Mouse (Mus musculus): ENCODE data around the gene Farp1. TPM values are rescaled to one million over a fixed set of nuclear protein-coding genes. Genes with fewer than 3 reads are reported as not detected.

Gene Farp1
- polyA plus RNA-seq, 1 experiment, result 12.4 TPM

GRCm38 (mm10) chr14:121057750-121058149 is 22.8 kb downstream of the Farp1 start:
- no peak overlapping the region for H3K4me3 ChIP-seq (ENCODE audit: low read depth, low read length)
- TF ChIP-seq CTCF (IDR thresholded peaks at IDR 0.05; ENCODE audit: extremely low read depth, insufficient read length, insufficient replicate concordance, low read depth, low read length) (no peak), POLR2A (IDR thresholded peaks at IDR 0.05; ENCODE audit: low read depth, low read length) (no peak)
- H3K27me3 ChIP-seq (ENCODE audit: control insufficient read depth, insufficient read depth, low read length), result no peaks in the 10 kb centered on the region
- no peaks in the 10 kb centered on the region for H3K36me3 ChIP-seq (ENCODE audit: control insufficient read depth, insufficient read depth, low read length)
- H3K4me1 ChIP-seq (ENCODE audit: control insufficient read depth, insufficient read depth, insufficient read length, low read length), result peaks cover 23% of the 10 kb centered on the region
- no peak overlapping the region for H3K27ac ChIP-seq (ENCODE audit: insufficient read depth, low read depth, low read length)
- WGBS, result 97% methylated on average over 5 of the region's 5 CpGs

DNA sequence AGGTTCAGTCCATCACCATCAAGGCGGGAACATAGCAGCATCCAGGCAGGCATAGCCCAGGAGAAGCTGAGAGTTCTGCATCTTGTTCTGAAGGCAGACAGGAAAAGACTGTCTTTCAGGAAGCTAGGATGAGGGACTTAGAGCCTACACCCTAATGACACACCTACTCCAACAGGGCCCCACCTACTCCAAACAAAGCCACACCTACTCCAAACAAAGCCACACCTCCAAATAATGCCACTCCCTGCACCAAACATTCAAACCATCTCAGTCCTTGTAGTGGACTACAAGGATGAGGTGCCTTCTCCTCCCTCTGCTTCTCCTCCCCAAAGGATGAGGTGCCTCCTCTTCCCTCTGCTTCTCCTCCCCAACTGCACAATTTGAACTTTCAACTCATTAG is 23.5 kb downstream of the Farp1 start:
- Histone ChIP-seq H3K36me3 (ENCODE audit: control insufficient read depth, insufficient read depth, low read length) (no peaks in the 10 kb centered on the region), H3K27ac (ENCODE audit: insufficient read depth, low read depth, low read length) (no peak overlapping the region), H3K27me3 (ENCODE audit: control insufficient read depth, insufficient read depth, low read length) (no peaks in the 10 kb centered on the region), H3K4me1 (ENCODE audit: control insufficient read depth, insufficient read depth, insufficient read length, low read length) (peaks cover 20% of the 10 kb centered on the region; the same call in 1 of the 2 replicates), H3K4me3 (ENCODE audit: low read depth, low read length) (no peak overlapping the region)
- 100% methylated on average over 1 of the region's 1 CpGs for WGBS
- TF ChIP-seq CTCF (IDR thresholded peaks at IDR 0.05; ENCODE audit: extremely low read depth, insufficient read length, insufficient replicate concordance, low read depth, low read length) (no peak), POLR2A (IDR thresholded peaks at IDR 0.05; ENCODE audit: low read depth, low read length) (no peak)

- TF ChIP-seq POLR2A (IDR thresholded peaks at IDR 0.05; ENCODE audit: low read depth, low read length) (no peak), CTCF (IDR thresholded peaks at IDR 0.05; ENCODE audit: extremely low read depth, insufficient read length, insufficient replicate concordance, low read depth, low read length) (no peak)
These were observed 24.3 kb downstream of the Farp1 start for GRCm38 (mm10) chr14:121059266-121059665.

GRCm38 (mm10) chr14:121060484-121060883 is 25.5 kb downstream of the Farp1 start:
- Histone ChIP-seq H3K4me1 (ENCODE audit: control insufficient read depth, insufficient read depth, insufficient read length, low read length) (peaks cover 15% of the 10 kb centered on the region; the same call in 1 of the 2 replicates), H3K36me3 (ENCODE audit: control insufficient read depth, insufficient read depth, low read length) (no peaks in the 10 kb centered on the region; the same call in 1 of the 2 replicates), H3K27ac (ENCODE audit: insufficient read depth, low read depth, low read length) (no peak overlapping the region), H3K27me3 (ENCODE audit: control insufficient read depth, insufficient read depth, low read length) (no peaks in the 10 kb centered on the region), H3K4me3 (ENCODE audit: low read depth, low read length) (no peak overlapping the region)
- 75% methylated on average over 11 of the region's 11 CpGs for WGBS
- TF ChIP-seq POLR2A (IDR thresholded peaks at IDR 0.05; ENCODE audit: low read depth, low read length) (no peak), CTCF (IDR thresholded peaks at IDR 0.05; ENCODE audit: extremely low read depth, insufficient read length, insufficient replicate concordance, low read depth, low read length) (no peak)

More at GRCm38 (mm10) chr14:121059266-121059665, 24.3 kb downstream of the Farp1 start:
- H3K4me3 ChIP-seq (ENCODE audit: low read depth, low read length), result no peak overlapping the region
- peaks cover 15% of the 10 kb centered on the region; the same call in 1 of the 2 replicates for H3K4me1 ChIP-seq (ENCODE audit: control insufficient read depth, insufficient read depth, insufficient read length, low read length)
- WGBS, result 73% methylated on average over 10 of the region's 10 CpGs
- no peaks in the 10 kb centered on the region for H3K27me3 ChIP-seq (ENCODE audit: control insufficient read depth, insufficient read depth, low read length)
- no peaks in the 10 kb centered on the region for H3K36me3 ChIP-seq (ENCODE audit: control insufficient read depth, insufficient read depth, low read length)
- H3K27ac ChIP-seq (ENCODE audit: insufficient read depth, low read depth, low read length), result no peak overlapping the region

GRCm38 (mm10) chr14:121061686-121062085 is 26.7 kb downstream of the Farp1 start:
- peak overlapping the region; percentile 16; the same call in 1 of the 2 replicates for H3K27ac ChIP-seq (ENCODE audit: insufficient read depth, low read depth, low read length)
- TF ChIP-seq CTCF (IDR thresholded peaks at IDR 0.05; ENCODE audit: extremely low read depth, insufficient read length, insufficient replicate concordance, low read depth, low read length) (no peak), POLR2A (IDR thresholded peaks at IDR 0.05; ENCODE audit: low read depth, low read length) (no peak)

DNA sequence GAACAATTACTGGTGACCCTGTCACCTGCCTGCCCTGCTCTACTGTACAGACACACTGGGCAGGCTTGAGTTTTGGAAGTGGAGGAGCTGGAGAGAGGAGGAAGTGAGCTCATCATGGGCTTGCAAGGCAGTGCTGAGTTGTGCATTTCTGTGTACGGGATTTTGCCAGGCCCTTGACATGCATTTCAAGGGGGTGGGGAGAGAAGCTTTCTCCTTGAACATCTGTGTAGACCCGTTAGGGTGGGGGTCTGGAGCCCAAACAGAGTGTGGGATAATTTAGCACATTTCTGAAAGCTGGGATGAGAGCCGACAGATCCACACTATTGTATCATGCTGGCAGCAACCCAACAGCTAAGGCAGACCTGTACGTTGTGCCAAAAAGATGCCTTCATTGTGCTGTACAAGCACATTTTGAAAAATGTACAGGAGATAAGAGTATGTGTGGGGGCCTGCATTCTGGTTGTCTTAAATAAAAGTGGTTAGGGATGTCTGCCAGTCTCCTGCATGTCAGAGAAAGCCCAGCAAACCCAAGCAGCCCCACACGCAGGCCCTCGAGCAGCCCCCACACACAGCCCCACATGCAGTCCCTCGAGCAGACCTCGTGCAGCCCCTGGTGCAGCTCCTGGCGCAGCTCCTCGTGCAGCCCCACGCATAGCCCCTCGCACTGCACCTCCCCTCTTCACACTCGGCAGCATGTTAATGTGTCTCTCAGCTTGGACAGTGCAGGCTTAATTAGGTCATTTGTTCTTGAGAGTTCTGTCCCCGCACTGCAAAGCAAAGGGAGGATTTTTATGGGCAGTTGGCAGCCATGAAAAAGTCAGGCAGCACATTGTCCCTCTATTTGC is 27.5 kb downstream of the Farp1 start:
- H3K27ac ChIP-seq (ENCODE audit: insufficient read depth, low read depth, low read length), result peak overlapping the region; percentile 16; the same call in 1 of the 2 replicates
- no peak overlapping the region for H3K4me3 ChIP-seq (ENCODE audit: low read depth, low read length)
- peaks cover 17% of the 10 kb centered on the region; the same call in 1 of the 2 replicates for H3K4me1 ChIP-seq (ENCODE audit: control insufficient read depth, insufficient read depth, insufficient read length, low read length)
- no peaks in the 10 kb centered on the region for H3K27me3 ChIP-seq (ENCODE audit: control insufficient read depth, insufficient read depth, low read length)
- no peaks in the 10 kb centered on the region; the same call in 1 of the 2 replicates for H3K36me3 ChIP-seq (ENCODE audit: control insufficient read depth, insufficient read depth, low read length)
- no peak for TF ChIP-seq CTCF (IDR thresholded peaks at IDR 0.05; ENCODE audit: extremely low read depth, insufficient read length, insufficient replicate concordance, low read depth, low read length)
- TF ChIP-seq POLR2A (IDR thresholded peaks at IDR 0.05; ENCODE audit: low read depth, low read length), result no peak
- 67% methylated on average over 14 of the region's 14 CpGs for WGBS

More at GRCm38 (mm10) chr14:121061686-121062085, 26.7 kb downstream of the Farp1 start:
- WGBS, result 15% methylated on average over 4 of the region's 4 CpGs
- no peak overlapping the region for H3K4me3 ChIP-seq (ENCODE audit: low read depth, low read length)
- peaks cover 17% of the 10 kb centered on the region; the same call in 1 of the 2 replicates for H3K4me1 ChIP-seq (ENCODE audit: control insufficient read depth, insufficient read depth, insufficient read length, low read length)
- no peaks in the 10 kb centered on the region; the same call in 1 of the 2 replicates for H3K36me3 ChIP-seq (ENCODE audit: control insufficient read depth, insufficient read depth, low read length)
- no peaks in the 10 kb centered on the region for H3K27me3 ChIP-seq (ENCODE audit: control insufficient read depth, insufficient read depth, low read length)

- H3K27ac ChIP-seq (ENCODE audit: insufficient read depth, low read depth, low read length), result no peak overlapping the region
- H3K4me1 ChIP-seq (ENCODE audit: control insufficient read depth, insufficient read depth, insufficient read length, low read length), result peaks cover 17% of the 10 kb centered on the region; the same call in 1 of the 2 replicates
- no peaks in the 10 kb centered on the region; the same call in 1 of the 2 replicates for H3K36me3 ChIP-seq (ENCODE audit: control insufficient read depth, insufficient read depth, low read length)
- H3K4me3 ChIP-seq (ENCODE audit: low read depth, low read length), result no peak overlapping the region
- H3K27me3 ChIP-seq (ENCODE audit: control insufficient read depth, insufficient read depth, low read length), result no peaks in the 10 kb centered on the region
- TF ChIP-seq CTCF (IDR thresholded peaks at IDR 0.05; ENCODE audit: extremely low read depth, insufficient read length, insufficient replicate concordance, low read depth, low read length), result no peak
- no peak for TF ChIP-seq POLR2A (IDR thresholded peaks at IDR 0.05; ENCODE audit: low read depth, low read length)
- 86% methylated on average over 1 of the region's 1 CpGs for WGBS
These were observed 29.7 kb downstream of the Farp1 start for GRCm38 (mm10) chr14:121064726-121065125.
